Mouse (Mus musculus) left cerebral cortex, adult 2 months (tissue): ENCODE measurements around the gene Fhit. TPM values are rescaled to one million over a fixed set of nuclear protein-coding genes. Genes with fewer than 3 reads are reported as not detected.

Source experiments
- DNase-seq, 2 experiments: peaks; one replicate each; pipeline ENCODE4 v3.0.0; 2021 to 2022; ENCODE audit warnings: low spot score in 2 of 2, mixed read lengths in 1 of 2; ENCODE audit errors: extremely low spot score in 1 of 2
- H3K27ac ChIP-seq: fragments of 200-600 bp; 2 replicates; pipeline ENCODE4 v1.8.1; 2022
- H3K4me3 ChIP-seq: fragments of 200-600 bp; 2 replicates; pipeline ENCODE4 v1.8.1; 2022
- CTCF ChIP-seq: fragments of 200-600 bp; IDR thresholded peaks from 2 replicates; pipeline ENCODE4 v1.8.1; 2022; ENCODE audit warnings: antibody characterized with exemption, mild to moderate bottlenecking, moderate library complexity
- intact Hi-C: fragments of 180-260 bp; cut with DNase I; formaldehyde crosslinking; loops from one replicate; pipeline ENCODE4 v1.15.1; 2025
- total RNA-seq, 2 experiments: library from RNA; stranded (reverse); gene quantifications; 2 replicates each; pipeline ENCODE4 v1.2.3; 2021

The Fhit gene
- total RNA-seq, 2 experiments from 2014 or later: 6.0 to 7.5 TPM

DNA sequence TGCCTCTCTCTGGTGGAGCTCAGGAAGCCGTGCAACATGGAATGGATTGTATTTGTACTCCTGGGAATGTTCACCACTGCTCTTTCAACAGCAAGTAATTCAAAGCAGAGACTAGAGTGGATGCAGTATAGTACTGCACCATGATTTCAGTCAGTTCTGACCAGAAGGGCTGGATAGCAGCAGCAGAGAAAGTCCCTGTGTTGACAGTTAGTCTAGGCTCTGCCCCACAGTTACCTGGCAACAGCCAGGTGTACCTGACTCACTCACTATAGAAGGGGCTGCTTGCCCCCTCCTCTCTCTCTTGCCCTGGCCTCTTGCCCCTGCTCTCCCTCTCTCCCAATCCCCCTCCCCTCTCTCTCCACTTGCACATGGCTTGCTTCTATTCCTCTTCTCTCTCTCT is 1542.0 kb downstream of the Fhit start:
- intact Hi-C loops: no loop called here
- no peak overlapping the region for H3K27ac ChIP-seq
- no peak for DNase-seq
- TF ChIP-seq CTCF: no peak
- H3K4me3 ChIP-seq: no peak overlapping the region

DNA sequence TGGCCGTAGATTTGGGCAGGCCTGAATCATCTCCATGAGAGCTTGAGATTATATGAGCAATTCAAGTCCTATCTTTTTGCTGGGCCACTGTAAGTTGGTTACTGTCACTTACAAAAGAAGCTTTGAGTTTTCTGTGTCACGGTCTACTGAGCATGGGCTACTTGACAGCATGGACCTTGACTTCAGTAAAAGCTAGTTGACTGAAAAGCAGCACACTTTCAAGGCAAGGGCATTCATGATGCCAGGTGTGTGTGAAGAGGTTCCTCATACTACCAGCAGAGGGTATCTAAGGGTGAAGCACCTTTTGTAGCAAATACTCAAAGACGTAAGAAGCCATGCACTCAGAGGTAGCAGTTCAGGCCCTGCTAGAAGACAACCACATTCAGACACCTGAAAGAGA is 1548.7 kb downstream of the Fhit start:
- Histone ChIP-seq H3K27ac (no peak overlapping the region), H3K4me3 (no peak overlapping the region)
- intact Hi-C loops: no loop called here
- DNase-seq: no peak
- TF ChIP-seq CTCF: no peak; the same call in 1 of the 2 replicates

DNA sequence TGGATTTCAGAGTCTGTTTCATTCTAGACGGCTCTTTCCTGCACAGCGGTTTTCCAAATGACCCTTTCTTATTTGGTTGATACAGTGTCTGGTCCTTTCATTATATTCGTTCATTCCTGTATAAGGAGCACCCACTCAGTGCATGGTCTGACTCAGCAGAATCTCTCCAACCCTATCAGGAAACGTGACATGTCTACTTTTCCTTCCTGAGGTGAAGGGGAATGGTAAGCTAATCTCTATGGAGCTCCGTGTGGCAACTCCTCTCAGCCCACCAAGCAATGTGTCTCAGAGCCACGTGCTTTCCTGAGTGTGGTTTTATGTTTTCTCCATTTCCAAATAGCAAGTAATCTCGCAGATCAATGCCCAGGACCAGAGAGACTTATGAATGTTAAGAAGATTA is 1552.7 kb downstream of the Fhit start:
- Histone ChIP-seq H3K27ac (no peak overlapping the region), H3K4me3 (no peak overlapping the region)
- intact Hi-C loops: no loop called here
- TF ChIP-seq CTCF: no peak
- DNase-seq: no peak

DNA sequence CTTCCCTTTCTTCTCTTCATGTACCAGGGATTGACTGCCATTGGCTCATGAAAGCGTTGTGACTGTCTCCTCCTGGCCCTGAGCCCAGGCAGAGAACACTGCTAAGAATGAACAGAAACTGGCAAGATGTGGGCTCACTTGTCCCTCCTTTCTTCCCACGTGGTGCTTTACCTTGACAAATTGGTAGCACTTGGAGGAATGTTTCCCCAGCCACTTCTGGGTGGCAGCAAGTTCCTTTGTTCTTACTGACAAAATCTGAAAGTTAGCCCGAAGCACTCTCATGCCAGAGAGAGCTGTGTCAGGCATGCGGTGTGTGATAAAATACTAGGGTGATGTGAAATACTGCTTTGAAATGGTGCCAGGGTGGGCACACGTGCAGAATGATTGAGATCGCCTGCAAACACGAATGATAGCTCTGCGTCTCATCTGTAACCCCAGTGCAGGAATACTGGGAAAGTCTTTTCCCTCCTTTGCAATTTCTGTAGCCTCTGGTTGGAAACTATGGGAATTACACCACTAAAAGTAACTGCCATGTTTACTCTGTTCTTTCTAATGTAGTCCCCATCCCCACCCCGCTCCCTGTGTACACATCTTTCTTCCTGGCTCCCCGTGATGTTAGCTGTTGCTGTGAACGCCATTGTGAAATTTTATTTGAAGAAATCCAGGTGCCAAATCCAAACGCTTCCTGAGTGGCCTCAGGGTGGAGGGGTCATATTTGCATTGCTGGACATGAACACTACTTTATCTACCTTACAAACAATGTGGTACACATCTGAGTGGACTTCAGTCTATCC is 1555.1 kb downstream of the Fhit start:
- DNase-seq: peak; percentile 40 to 45
- Histone ChIP-seq H3K27ac (no peak overlapping the region), H3K4me3 (no peak overlapping the region)
- TF ChIP-seq CTCF: no peak
- intact Hi-C loops: no loop called here

DNA sequence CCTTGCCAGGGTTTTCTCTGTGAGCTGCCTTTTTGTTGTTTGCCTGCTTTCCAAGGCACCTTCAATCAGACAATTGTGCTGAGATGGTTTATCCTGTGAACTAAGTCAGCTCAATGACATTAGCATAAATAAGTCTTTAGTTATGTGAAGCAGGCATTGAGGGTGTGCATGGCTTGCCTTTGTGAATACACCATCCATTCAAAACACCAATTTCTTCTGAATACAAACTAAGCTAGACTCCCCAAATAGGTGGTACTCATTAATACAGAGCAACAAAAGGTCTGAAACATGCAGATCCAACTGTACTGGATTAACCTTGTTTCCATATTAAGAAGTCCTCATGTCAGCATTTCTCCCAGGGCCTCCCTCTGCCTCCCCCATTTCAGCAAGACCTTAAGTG is 1561.6 kb downstream of the Fhit start:
- intact Hi-C loops: no loop called here
- Histone ChIP-seq H3K4me3 (no peak overlapping the region), H3K27ac (no peak overlapping the region)
- DNase-seq: no peak
- no peak for TF ChIP-seq CTCF

DNA sequence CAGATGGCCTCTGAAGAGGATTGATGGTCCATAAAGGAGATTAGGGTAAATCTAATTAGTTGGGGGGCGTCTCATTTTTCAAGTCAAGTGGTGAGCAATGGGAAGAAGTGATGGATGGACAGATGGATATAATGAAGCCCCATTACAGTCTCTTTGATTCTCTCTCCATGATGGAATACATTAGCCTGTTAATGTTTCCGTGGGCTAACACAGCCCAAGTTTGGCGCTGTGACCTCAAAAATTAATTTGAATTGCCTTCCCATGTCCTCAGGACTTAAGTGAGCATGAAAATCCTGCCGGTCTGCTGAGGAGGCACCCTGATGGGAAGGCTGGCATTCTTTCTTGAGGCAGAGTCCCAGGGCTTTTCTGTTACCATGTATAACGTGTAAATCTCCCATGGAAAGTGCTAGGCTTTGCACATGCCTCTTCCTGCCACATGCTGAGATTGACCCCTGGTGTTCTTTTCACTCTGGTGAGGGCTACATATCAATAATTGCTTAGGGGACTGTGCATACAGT is 1564.3 kb downstream of the Fhit start:
- H3K27ac ChIP-seq: no peak overlapping the region
- intact Hi-C loops: no loop called here
- no peak for DNase-seq
- no peak overlapping the region for H3K4me3 ChIP-seq
- no peak for TF ChIP-seq CTCF

DNA sequence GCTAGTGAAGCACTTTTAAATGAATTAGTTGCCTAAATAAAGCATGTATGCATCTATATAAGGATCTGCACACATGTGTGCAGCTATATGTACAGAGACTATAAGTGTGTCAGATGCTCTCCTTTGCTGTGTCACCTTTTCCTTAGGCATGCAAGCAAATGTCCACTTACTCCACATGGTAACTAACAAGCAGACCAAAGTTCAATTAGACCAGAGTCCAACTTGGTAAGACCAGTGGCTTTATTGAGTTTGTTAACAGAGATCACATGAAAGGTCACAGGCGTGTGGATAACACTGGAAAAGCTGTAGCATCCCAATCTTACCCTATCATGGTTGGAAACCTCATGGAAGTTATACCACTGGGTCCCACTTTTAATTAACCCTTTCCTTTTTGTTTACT is 1572.7 kb downstream of the Fhit start:
- H3K27ac ChIP-seq: no peak overlapping the region
- intact Hi-C loops: no loop called here
- no peak for TF ChIP-seq CTCF
- H3K4me3 ChIP-seq: no peak overlapping the region
- DNase-seq: no peak

DNA sequence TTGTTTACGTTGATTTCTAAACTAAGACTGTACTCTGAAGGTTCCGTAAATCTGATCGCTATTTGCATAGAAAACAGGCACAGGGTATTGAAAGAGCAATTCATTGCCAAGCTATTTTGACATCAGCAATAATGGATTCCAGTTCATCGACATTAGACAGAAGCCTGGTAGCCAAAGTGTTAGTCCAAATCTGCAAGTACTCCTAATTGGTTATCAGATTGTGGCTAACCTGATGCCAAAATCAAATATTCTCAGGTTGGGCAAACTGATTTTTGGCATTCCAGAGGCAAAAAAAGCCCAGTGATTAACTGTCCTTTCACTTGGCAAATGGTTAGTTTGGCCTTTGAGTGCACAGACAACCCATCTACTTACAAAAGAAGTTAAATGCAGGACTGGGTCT is 1573.9 kb downstream of the Fhit start:
- no peak for DNase-seq
- intact Hi-C loops: no loop called here
- Histone ChIP-seq H3K27ac (no peak overlapping the region), H3K4me3 (no peak overlapping the region)
- TF ChIP-seq CTCF: no peak

DNA sequence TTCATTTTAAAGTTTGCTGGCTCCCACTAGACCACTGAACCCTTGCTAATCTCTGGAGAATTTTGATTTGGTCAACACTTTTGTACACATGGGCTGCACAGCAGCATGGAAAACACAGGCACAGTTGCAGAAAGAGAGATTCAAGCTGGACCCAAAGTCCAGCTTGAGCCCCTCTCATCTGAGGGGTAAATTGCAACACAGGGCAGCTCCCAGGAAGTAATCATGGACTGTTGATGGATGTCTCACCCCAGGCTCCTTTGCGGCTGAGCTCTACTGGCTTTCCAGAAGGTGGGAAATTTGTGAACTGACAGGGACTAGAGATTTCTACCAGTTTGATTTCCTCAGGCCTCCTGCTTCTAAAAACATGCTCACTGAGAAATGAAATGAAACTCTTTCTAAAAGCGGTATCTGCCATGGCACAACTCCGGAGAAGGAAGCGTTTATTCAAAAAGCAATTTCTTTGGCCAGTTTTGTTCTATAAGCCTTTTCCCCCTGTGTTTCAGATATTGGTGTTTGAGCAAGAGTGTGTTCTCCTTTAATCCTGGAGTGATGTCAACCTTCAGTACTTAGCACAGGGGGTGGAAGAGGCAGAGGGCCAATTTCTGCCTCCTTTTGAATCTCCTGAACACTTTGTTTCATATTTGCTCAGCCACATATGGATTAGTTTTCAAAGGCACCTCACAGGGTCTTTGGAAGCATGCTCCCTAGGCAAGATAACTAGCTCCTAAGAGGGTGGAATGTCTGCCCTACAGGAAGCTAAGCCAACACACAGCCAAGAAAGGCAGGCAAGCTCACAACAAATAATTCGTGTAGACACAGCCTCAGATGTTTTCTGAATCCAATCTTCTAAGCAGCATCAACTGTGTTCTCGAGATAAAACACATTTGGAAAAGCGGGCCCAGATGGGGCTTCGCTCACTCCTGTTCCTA is 1578.3 kb downstream of the Fhit start:
- Histone ChIP-seq H3K27ac (peak overlapping the region; percentile 15), H3K4me3 (no peak overlapping the region)
- intact Hi-C loops: no loop called here
- peak; percentile 16 to 30 for DNase-seq
- TF ChIP-seq CTCF: no peak

DNA sequence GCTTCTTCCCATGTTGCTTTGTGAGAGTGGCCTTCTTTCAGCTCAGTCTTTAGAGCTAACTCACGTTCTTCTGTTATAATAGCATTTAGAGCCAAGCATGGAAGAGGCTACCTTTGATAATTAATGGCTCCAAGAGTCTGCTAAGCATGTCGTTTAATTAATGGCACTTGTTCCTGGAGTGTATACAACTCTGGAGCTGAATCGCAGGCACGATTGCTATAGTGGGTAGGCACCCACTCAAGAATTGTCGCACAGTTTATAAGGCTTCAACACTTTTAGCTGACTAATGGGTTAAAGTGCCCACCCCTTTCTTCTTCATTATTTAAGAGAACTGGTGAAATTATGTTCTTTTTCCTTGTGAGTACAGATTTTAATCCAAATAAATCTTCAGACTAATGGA is 1605.5 kb downstream of the Fhit start:
- intact Hi-C loops: no loop called here
- no peak for DNase-seq
- TF ChIP-seq CTCF: no peak
- H3K4me3 ChIP-seq: no peak overlapping the region
- H3K27ac ChIP-seq: no peak overlapping the region

DNA sequence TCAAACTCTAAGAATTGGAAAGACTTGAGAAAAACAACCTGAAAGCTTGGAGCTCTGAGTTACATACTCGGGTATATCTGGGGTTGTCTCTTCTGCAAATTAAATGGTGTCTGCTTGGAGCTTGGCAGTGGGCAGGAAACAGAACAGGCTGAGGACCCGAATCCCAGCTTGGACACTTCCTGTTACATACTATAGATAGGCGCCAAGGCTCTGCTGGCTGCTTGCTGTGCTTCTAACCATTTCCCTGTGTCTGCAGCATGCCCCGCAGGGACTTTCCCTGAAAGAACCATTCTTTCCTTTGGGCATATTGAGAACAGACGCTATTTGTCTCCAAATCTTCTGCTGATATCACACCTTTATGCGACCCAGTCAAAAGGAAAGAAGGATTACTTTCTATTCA is 1606.0 kb downstream of the Fhit start:
- TF ChIP-seq CTCF: no peak
- Histone ChIP-seq H3K4me3 (no peak overlapping the region), H3K27ac (no peak overlapping the region)
- no peak for DNase-seq
- intact Hi-C loops: no loop called here

DNA sequence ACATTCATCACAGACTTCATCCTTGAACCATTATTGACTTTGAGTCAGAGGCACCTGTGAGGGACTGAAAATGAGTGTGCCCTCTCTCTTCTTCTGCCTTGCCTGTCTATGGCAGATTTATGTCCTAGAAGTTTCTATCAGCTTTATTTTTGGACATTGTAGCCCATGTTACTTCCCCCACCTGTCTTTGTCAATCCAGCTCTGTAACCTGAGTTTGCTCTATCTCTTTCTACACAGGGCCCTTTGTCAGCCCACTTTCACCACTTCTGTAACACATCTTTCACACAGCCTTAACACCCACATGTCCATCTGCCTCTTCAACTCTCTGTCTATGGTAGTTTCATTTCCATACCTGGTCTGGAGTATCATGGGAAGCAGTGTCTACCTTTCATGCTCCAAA is 1609.7 kb downstream of the Fhit start:
- no peak for DNase-seq
- intact Hi-C loops: no loop called here
- Histone ChIP-seq H3K4me3 (no peak overlapping the region), H3K27ac (no peak overlapping the region)
- TF ChIP-seq CTCF: no peak
